Mouse (Mus musculus) olfactory bulb, adult 2 months (tissue): ENCODE results near the gene Hc. TPM values are rescaled to one million over a fixed set of nuclear protein-coding genes. Genes with fewer than 3 reads are reported as not detected.

ENCODE experiments used
- H3K27ac ChIP-seq: fragments of 200-500 bp; 2 replicates; pipeline ENCODE4 v1.5.1; 2012; ENCODE audit warnings: low read depth, low read length; ENCODE audit not compliant: insufficient read depth
- H3K4me1 ChIP-seq: fragments of 200-500 bp; 2 replicates; pipeline ENCODE4 v1.6.1; 2012; ENCODE audit warnings: low read length; ENCODE audit not compliant: control insufficient read depth, insufficient read depth
- H3K4me3 ChIP-seq: fragments of 200-500 bp; 2 replicates; pipeline ENCODE4 v1.5.1; 2012; ENCODE audit warnings: mild to moderate bottlenecking, low read depth, low read length, moderate library complexity; ENCODE audit not compliant: insufficient read depth
- CTCF ChIP-seq: fragments of 200-500 bp; IDR thresholded peaks from 2 replicates; pipeline ENCODE4 v1.5.1; 2012; ENCODE audit warnings: low read depth, mild to moderate bottlenecking, low read length, moderate library complexity; ENCODE audit not compliant: insufficient read depth
- POLR2A ChIP-seq: fragments of 200-500 bp; IDR thresholded peaks from 2 replicates; pipeline ENCODE4 v1.6.1; 2012; ENCODE audit warnings: mild to moderate bottlenecking, low read depth, low read length, moderate library complexity; ENCODE audit not compliant: insufficient read depth
- WGBS: fragments of 180-500 bp; shearing (Covaris S2); methylation state at CpG from one replicate; pipeline ENCODE4 v1.1.7; 2018; 5-methylcytosine and 5-hydroxymethylcytosine counted together
- polyA plus RNA-seq: library from polyadenylated mRNA; stranded (reverse); fragments of >200 nt; gene quantifications from 2 replicates; pipeline ENCODE4 v1.2.4, GENCODE M21; 2012; ENCODE audit warnings: low replicate concordance; ENCODE audit not compliant: missing spikeins, insufficient read depth, insufficient read length

Hc gene
- polyA plus RNA-seq, 1 experiment, result not detected

DNA sequence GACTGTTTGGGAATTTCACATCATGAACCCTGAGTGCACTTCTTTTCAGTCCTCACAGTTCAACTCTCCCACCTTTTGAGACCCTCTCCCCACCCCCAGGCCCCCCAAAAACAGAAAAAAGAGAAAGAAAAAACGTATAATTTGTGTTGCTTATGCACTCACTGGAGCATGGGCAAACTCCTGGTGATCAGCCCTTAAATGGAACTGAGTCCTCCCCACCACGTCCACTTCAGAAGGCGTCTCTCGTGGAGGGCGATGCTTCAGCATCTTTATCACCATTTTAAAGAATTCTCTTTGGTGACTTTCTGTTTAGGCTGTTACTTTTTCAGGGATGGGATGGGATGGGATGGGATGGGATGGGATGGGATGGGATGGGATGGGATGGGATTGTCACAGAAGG is 39.4 kb downstream of the Hc start:
- Histone ChIP-seq H3K4me3 (no peak overlapping the region), H3K4me1 (no peaks in the 10 kb centered on the region), H3K27ac (no peak overlapping the region)
- 87% methylated on average over 5 of the region's 5 CpGs for WGBS
- TF ChIP-seq POLR2A (no peak), CTCF (no peak)

DNA sequence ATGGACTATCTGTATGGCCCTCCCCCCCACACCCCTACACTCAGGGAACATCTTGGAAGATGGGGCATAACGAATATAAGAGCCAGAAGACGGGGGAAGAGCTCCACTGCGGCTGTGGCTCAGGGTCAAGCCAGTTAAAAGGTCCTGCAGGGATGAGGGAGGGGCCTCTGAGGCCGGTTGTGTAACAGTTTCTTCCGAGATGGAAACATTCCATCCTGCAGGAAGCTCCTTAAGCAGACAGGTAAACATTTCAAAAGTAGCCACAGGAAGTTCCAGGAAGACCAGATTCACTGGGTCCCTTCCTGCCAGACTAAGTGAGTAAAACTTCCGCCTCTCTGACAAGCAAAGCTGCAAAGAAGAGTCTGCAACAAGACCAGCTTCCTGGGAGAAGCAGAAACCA is 45.4 kb downstream of the Hc start:
- WGBS, result 62% methylated on average over 6 of the region's 6 CpGs
- H3K4me3 ChIP-seq, result no peak overlapping the region
- no peak for TF ChIP-seq CTCF
- no peak for TF ChIP-seq POLR2A
- no peaks in the 10 kb centered on the region for H3K4me1 ChIP-seq
- no peak overlapping the region for H3K27ac ChIP-seq

DNA sequence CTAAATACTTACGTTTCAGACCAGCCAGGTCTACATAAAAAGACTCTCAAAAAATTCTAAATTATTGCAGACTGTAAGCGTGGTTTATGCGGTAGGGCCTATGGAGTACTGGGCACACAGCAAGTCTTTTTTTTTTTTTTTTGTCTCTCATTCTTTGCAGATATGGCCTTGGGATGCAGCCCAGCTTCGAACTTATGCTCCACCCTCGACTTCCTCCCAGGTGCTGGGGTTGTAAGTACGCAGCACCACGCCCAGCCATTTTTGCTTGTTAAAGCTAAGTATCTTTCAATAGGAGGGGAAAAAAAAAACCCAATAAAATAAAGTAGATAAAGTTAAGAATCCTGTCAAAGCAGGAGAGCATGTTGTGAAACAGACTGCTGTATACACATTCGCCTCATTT is 49.6 kb downstream of the Hc start:
- WGBS, result 93% methylated on average over 8 of the region's 8 CpGs
- H3K27ac ChIP-seq, result no peak overlapping the region
- no peaks in the 10 kb centered on the region for H3K4me1 ChIP-seq
- no peak for TF ChIP-seq POLR2A
- TF ChIP-seq CTCF, result no peak
- H3K4me3 ChIP-seq, result no peak overlapping the region

DNA sequence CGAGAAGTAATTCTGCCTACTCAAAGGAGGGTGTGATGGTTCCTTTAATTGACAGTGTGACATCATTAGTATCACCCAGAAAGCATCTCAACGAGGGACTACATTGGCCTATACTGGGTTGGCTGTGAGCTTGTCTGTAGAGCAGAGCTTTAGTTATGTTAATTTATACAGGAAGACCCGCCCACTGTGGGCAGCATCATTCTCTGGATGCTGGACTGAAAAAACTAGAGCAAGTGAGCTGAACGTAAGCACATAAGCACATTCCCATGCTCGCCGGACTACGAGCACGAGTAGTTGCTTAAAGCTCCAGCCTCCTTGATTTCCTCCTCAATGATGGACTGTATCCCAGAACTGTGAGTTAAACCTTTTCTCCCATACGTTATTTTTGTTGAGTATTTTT is 62.3 kb downstream of the Hc start:
- 71% methylated on average over 9 of the region's 9 CpGs for WGBS
- TF ChIP-seq CTCF (no peak), POLR2A (no peak)
- Histone ChIP-seq H3K4me1 (no peaks in the 10 kb centered on the region), H3K4me3 (no peak overlapping the region), H3K27ac (no peak overlapping the region)

DNA sequence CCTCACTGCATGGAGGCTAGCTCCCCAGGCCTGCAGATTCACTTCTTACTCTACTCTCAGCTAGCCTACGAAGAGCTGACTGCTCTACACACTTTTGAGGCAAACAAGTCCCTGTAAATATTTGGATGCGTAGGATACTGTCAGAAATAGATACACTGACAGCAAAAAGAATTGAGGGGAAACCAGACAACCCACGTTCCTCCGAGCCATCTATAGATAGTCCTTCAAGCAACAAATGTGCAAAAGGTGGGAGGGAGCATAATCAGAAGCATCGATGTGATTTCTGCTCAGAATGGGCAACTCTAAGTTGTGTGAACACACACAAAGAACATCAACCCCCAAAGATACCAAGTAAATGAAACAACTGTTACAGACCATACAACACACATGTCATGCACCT is 64.7 kb downstream of the Hc start:
- WGBS, result 92% methylated on average over 5 of the region's 5 CpGs
- TF ChIP-seq CTCF (no peak), POLR2A (no peak)
- Histone ChIP-seq H3K4me3 (no peak overlapping the region), H3K4me1 (peaks cover 3% of the 10 kb centered on the region; the same call in 1 of the 2 replicates), H3K27ac (no peak overlapping the region)

DNA sequence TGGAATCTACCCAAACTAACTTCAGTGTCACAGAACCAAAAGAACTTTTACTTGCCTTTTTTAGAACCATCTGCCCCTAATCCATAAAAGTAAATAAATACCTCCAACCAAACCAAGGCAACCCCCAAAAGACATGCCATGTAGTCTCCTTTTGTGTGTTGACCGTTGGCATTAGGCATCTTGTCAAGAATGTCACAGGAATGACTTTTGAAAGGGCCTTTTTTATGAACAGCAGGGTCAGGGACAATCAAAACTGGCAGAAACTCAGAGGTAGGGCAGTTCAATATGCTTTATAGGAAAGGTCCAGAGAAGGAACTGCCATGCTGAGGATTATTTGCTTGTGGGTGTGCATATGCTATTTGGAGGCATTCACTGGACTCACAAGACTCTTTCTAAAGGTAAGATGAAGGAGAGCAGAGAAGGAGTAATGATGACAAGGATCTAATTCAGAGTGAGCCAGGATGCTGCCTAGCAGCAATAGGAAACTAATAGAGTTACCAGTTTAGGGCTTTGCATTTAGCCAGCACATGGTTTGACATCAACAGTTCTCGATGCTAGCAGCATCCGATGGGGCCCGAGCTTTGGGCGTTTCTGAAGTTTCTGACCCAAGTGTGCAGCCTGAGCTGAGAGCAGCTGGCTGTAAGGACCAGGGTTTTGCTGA is 67.4 kb downstream of the Hc start:
- 23% methylated on average over 5 of the region's 5 CpGs for WGBS
- H3K27ac ChIP-seq, result no peak overlapping the region
- H3K4me3 ChIP-seq, result no peak overlapping the region
- peaks cover 3% of the 10 kb centered on the region; the same call in 1 of the 2 replicates for H3K4me1 ChIP-seq
- TF ChIP-seq CTCF (no peak), POLR2A (no peak)

DNA sequence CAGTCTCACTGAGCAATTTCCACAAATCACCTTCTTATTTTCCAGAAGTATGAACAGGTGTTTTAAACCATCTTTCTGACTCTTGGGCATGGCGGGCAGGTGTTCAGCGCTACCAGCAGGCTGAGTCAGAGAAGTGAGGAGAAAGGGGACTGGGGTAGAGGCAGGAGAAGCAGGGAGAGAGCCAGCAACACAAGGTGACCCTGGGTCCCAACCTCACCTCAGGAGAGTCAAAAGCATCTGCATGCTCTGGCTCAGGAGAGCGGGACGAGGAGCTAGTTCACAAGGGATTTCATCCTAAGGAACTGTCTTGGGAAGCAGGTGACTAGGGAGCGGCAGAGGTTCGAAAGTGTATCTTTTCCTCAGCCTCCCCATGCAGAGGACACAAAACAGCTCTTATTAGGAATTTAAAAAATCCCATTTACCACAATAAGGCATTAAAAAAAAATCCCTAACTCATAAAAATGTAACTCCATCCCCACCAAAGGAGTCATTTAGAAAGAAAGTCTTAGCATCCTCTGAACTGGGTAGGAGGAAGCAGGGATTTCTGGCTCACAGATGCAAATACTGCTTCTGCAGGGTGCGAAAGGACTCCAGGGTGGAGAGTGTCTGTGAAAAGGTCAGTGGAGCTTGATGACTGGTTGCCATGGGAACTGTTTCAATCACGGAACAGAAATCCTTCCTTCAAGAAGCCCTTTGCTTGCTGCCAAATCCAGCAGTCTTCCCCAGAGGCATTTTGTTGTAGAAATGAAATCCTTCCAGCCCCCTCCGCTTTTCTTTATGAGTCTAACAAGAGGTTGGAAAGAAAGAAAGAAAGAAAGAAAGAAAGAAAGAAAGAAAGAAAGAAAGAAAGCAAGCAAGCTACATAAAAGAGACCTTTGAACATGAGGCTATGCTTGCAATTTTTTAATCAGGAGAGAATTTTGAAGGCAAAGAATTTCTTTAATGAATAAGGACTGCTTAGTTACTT is 68.2 kb downstream of the Hc start:
- 22% methylated on average over 9 of the region's 9 CpGs for WGBS

DNA sequence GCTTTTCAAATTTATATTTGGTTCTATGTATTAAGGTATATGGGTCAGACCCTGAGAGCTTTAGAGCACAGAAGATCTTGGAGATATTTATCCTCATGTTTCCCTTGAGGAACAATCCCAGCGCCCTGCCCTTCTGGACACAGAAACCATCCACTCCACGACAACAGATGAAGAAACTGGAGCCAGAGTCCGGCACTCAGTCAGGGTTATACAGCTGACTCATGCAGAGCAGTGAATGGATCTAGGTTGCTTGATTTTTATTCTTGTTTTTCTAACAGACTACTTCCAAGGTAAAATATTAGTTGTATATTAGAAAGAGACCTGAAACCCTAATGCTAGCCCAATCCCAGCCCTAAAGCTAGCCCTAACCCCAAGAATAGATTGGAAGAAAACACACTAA is 69.3 kb downstream of the Hc start:
- Histone ChIP-seq H3K27ac (no peak overlapping the region), H3K4me1 (peaks cover 3% of the 10 kb centered on the region; the same call in 1 of the 2 replicates), H3K4me3 (no peak overlapping the region)
- TF ChIP-seq POLR2A, result no peak
- no peak for TF ChIP-seq CTCF
- WGBS, result 80% methylated on average over 3 of the region's 3 CpGs

More for the DNA sequence above, 68.2 kb downstream of the Hc start:
- Histone ChIP-seq H3K27ac (no peak overlapping the region), H3K4me1 (peaks cover 3% of the 10 kb centered on the region; the same call in 1 of the 2 replicates), H3K4me3 (no peak overlapping the region)
- TF ChIP-seq CTCF (no peak), POLR2A (no peak)

DNA sequence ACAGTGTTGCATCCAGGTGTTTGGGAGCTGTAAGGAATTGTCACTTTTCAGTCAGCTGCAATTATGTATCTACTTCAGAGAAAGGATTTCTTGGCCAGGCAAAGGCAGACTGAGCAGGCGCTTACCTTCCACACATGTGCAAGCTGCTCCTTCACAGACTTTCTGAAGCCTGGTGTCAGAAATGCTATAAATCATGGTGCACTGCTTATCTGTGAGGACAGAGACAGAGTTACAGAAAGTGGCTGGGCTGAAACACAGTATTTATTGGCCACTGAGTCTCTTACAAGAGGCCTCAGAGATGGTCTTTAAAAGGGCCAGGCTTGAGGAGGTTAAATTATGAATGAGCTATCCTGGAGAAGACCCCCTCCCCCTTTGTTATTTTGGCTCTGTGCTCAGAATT is 71.5 kb downstream of the Hc start:
- Histone ChIP-seq H3K4me1 (peaks cover 3% of the 10 kb centered on the region; the same call in 1 of the 2 replicates), H3K27ac (no peak overlapping the region), H3K4me3 (no peak overlapping the region)
- WGBS, result 95% methylated on average over 1 of the region's 1 CpGs
- no peak for TF ChIP-seq POLR2A

DNA sequence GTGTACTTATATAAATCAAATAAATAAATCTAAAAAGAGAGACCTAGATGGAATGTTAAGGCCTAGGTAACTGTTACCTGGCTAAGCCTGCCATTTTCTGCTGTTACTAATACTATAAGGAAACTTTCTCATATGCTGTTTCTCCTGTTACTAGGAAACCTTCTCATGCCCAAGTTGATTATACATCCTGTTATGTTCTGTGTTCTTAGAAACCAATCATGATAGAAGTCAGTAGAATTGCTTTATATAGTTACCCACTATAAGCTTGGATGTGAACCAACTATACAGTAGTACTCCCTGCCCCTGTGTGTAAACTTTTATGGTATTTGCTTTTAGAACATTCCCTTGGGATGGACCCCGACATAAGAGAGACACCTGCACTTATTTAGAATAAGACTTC is 73.6 kb downstream of the Hc start:
- Histone ChIP-seq H3K27ac (no peak overlapping the region), H3K4me3 (no peak overlapping the region), H3K4me1 (no peaks in the 10 kb centered on the region)
- TF ChIP-seq POLR2A (no peak), CTCF (no peak)
- 94% methylated on average over 1 of the region's 1 CpGs for WGBS
